Mouse (Mus musculus) hindbrain, embryonic 11.5 days (tissue): ENCODE measurements around the gene Tmem121b. TPM values are rescaled to one million over a fixed set of nuclear protein-coding genes. Genes with fewer than 3 reads are reported as not detected.

ENCODE experiments used
- ATAC-seq: fragments of 200-750 bp; cut with Nextera tagmentation; 2 replicates; pipeline ENCODE4 v1.8.0; 2017; ENCODE audit warnings: mild to moderate bottlenecking, moderate TSS enrichment, moderate library complexity; ENCODE audit not compliant: low FRiP score
- DNase-seq: peaks from one replicate; pipeline ENCODE4 v3.0.0-alpha.2; 2015; ENCODE audit warnings: low spot score
- H3K27ac ChIP-seq: fragments of 300-500 bp; sonication (generic); 2 replicates; pipeline ENCODE4 v1.5.1; 2014; ENCODE audit warnings: mild to moderate bottlenecking, low read depth, low read length
- H3K27me3 ChIP-seq: fragments of 300-500 bp; sonication (generic); 2 replicates; pipeline ENCODE4 v1.6.1; 2014; ENCODE audit warnings: mild to moderate bottlenecking, low read length, moderate library complexity, mixed read lengths; ENCODE audit not compliant: control insufficient read depth, insufficient read depth
- H3K36me3 ChIP-seq: fragments of 300-500 bp; sonication (generic); 2 replicates; pipeline ENCODE4 v1.6.1; 2014; ENCODE audit warnings: mild to moderate bottlenecking, low read length, moderate library complexity, mixed read lengths; ENCODE audit not compliant: control insufficient read depth, insufficient read depth
- H3K4me1 ChIP-seq: fragments of 300-500 bp; sonication (generic); replicated peaks from 2 replicates; pipeline ENCODE4 v1.6.1; 2014; ENCODE audit warnings: low read length, mixed read lengths; ENCODE audit not compliant: control insufficient read depth, insufficient read depth
- H3K4me2 ChIP-seq: fragments of 300-500 bp; sonication (generic); replicated peaks from 2 replicates; pipeline ENCODE4 v1.6.1; 2014; ENCODE audit warnings: mild to moderate bottlenecking, low read depth, low read length
- H3K4me3 ChIP-seq: fragments of 300-500 bp; sonication (generic); 2 replicates; pipeline ENCODE4 v1.5.1; 2014; ENCODE audit warnings: low read depth, low read length
- H3K9ac ChIP-seq: fragments of 300-500 bp; sonication (generic); 2 replicates; pipeline ENCODE4 v1.6.1; 2014; ENCODE audit warnings: low read depth, low read length
- H3K9me3 ChIP-seq: fragments of 300-500 bp; sonication (generic); 2 replicates; pipeline ENCODE4 v1.6.1; 2016; ENCODE audit warnings: low read length; ENCODE audit not compliant: control insufficient read depth
- WGBS: fragments of 180-500 bp; shearing (Covaris S2); extraction: QIAGEN DNeasy Blood & Tissue Kit; methylation state at CpG from one replicate; pipeline ENCODE4 v1.1.7; 2014; 5-methylcytosine and 5-hydroxymethylcytosine counted together
- polyA plus RNA-seq: library from polyadenylated mRNA; unstranded; fragments of >200 nt; fragmentation: Nextera tagmentation; extraction: Ambion mirVana; gene quantifications from 2 replicates; pipeline ENCODE4 v1.2.1, GENCODE M21; 2014

Tmem121b gene
- polyA plus RNA-seq, 1 experiment from 2014 or later, result 1.8 TPM

DNA sequence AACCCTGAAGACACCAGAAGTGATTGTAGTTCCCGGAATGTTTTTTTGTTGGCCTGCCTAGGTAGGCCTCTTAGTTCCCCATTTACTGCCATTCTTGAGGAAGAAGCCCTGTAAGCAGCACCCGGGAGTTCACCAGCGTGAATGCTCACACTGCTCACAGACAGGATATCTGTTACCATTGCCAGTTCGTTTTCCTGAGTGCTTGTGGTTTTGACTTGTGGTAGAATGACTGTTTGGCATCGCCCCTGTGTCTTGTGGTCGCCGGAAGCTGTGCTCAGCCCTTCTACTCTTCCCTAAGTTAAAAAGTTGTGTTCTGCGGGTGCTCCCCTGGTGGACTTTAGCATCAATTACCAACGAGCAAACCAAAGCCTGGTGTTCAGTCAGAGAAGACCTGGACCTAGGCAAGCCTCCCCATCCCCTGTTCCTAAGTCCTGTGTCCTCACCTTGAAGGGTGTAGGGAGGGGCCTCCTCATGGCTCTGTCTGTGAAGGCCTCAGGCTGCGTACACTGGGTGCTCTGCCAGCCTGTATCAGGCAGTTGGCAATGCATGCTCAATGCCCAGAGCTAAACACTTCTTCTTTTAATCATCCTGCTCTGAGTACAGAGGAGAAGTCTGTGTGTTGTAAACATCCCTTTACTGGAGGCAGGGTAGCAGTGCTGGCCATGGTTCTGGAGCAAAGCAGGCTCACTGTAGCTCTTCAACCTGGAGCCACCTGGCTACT, 26.8 kb downstream of the Tmem121b start:
- H3K9me3 ChIP-seq, result no peaks in the 10 kb centered on the region
- H3K27me3 ChIP-seq, result peaks cover 21% of the 10 kb centered on the region
- H3K9ac ChIP-seq, result no peak overlapping the region
- H3K27ac ChIP-seq, result no peak overlapping the region
- no peaks in the 10 kb centered on the region for H3K4me1 ChIP-seq
- H3K4me3 ChIP-seq, result no peak overlapping the region
- DNase-seq (no peak), ATAC-seq (no peak)
- no peaks in the 10 kb centered on the region for H3K36me3 ChIP-seq
- no peak overlapping the region for H3K4me2 ChIP-seq
- WGBS, result 78% methylated on average over 10 of the region's 10 CpGs

DNA sequence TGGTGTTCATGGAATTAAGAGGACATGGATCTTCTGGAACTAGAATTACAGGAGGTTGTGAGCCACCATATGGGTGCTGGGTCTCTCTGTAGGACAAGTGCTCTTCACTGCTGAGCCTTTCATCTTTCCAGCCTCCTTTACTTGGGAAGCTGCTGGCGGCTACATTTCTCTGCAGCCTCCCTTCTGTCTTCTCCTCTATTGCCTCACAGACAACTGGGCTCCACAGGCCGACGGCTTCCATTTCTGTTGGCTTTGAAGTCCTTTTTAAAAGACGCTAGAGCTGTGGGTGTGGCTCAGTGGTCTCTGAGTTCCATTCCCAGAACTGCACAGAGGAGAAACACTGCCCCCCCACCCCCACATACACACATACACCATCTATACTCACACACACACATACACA, 28.2 kb downstream of the Tmem121b start:
- 50% methylated on average over 4 of the region's 4 CpGs for WGBS
- ATAC-seq (no peak), DNase-seq (no peak)
- Histone ChIP-seq H3K4me3 (no peak overlapping the region), H3K27me3 (peaks cover 25% of the 10 kb centered on the region), H3K36me3 (no peaks in the 10 kb centered on the region), H3K4me2 (no peak overlapping the region), H3K9ac (no peak overlapping the region), H3K4me1 (no peaks in the 10 kb centered on the region), H3K27ac (no peak overlapping the region), H3K9me3 (no peaks in the 10 kb centered on the region)

DNA sequence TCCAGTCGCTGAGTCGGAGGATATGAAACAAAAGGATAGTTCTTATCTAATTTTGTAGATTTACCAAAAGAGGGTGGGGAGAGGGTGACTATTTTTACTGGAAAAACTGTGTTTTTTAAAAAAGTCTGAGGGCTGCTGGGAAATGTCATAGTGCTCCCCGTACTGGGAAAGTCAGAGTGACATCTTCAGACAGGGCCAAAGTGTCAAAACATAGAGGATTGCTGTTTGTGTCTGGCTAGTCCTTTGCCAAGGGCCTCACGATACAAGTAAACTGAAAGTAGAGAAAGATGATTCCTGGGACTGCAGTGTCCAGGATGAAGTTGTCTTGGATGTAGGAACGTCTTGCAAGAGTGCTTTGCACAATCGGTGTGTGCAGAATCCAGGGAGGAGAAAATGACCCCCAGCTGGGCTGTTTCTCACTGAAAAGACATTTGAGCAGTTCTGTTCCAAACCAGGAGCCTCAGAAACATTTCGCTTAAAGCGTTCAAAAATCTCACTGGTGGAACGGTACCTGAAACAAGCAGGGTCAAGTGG, 29.1 kb downstream of the Tmem121b start:
- Histone ChIP-seq H3K4me3 (no peak overlapping the region; the same call in 1 of the 2 replicates), H3K36me3 (no peaks in the 10 kb centered on the region), H3K4me2 (no peak overlapping the region), H3K27me3 (peaks cover 25% of the 10 kb centered on the region), H3K9ac (no peak overlapping the region), H3K27ac (no peak overlapping the region), H3K9me3 (no peaks in the 10 kb centered on the region), H3K4me1 (no peaks in the 10 kb centered on the region)
- 54% methylated on average over 9 of the region's 9 CpGs for WGBS
- no peak for DNase-seq
- no peak for ATAC-seq

DNA sequence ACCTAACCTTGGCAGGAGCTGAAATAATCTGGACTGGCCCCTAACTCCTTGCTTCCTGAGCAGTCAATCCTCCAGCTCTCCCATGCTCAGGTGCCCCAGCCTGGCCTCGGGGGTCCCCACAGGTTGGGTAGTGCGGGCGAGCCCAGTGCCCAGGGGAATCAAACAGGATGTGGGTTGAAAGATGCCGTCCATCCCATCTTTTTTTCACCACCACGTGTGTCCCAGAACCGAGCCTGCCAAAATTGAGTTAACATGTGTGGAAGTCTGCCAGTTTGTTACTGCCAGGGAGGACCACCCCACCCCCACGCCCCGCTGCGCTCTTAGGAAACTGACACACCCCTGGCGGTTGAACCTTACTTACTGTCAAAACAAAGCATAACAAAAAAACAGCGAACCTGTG, 29.7 kb downstream of the Tmem121b start:
- Histone ChIP-seq H3K27me3 (peaks cover 25% of the 10 kb centered on the region), H3K4me2 (peak overlapping the region; percentile 82), H3K27ac (no peak overlapping the region), H3K9me3 (no peaks in the 10 kb centered on the region), H3K36me3 (no peaks in the 10 kb centered on the region), H3K4me1 (no peaks in the 10 kb centered on the region), H3K4me3 (peak overlapping the region; percentile 57), H3K9ac (no peak overlapping the region)
- ATAC-seq (peak; percentile 28; the same call in 1 of the 2 replicates), DNase-seq (peak; percentile 32)
- 6% methylated on average over 11 of the region's 11 CpGs for WGBS

DNA sequence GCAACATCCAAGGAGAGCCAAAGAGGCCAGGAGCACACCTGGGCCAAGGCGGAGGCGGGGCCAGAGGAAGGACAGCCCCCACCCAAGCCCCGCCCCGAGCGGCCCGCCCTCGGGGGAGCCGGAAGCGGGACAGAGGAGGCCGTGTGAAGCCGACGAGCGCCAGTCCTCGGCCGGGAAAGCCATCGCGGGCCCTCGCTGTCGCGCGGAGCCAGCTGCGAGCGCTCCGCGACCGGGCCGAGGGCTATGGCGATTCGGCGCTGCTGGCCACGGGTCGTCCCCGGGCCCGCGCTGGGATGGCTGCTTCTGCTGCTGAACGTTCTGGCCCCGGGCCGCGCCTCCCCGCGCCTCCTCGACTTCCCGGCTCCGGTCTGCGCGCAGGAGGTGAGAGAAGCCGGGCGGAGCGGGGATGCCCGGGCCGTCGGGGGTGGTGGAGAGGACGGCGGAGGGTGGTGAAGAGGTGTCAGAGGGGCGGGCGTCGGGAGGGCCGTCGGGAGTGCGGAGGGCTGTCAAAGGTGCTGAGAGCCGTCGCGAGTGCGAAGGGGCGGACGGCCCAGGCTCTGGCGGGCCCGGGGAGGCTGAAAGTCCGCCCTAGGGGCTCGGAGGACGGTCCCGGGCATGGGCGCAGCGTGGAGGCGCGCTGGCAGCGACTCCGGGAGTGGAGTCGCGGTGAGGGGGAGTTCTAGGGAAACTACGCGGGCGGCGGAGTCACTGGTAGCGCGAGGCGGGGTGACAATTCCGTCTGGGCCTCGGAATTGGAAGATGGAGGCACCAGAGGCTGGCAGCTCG, 30.3 kb downstream of the Tmem121b start, which contains the start of gene Il17ra:
TSS of gene Il17ra (plus strand) at position 162 of the 786 bp plus-strand sequence.
- Histone ChIP-seq H3K4me3 (peak within 1 kb of the TSS; percentile 57), H3K9ac (peak within 1 kb of the TSS; percentile 57), H3K9me3 (no peaks in the 10 kb centered on the region), H3K27ac (no peak within 1 kb of the TSS), H3K36me3 (no peaks in the 10 kb centered on the region), H3K4me1 (no peaks in the 10 kb centered on the region), H3K4me2 (peak within 1 kb of the TSS; percentile 82), H3K27me3 (peaks cover 25% of the 10 kb centered on the region)
- under 1% methylated on average over 80 of the region's 90 CpGs for WGBS
- peak; percentile 76 for DNase-seq
- ATAC-seq, result peak; percentile 84

DNA sequence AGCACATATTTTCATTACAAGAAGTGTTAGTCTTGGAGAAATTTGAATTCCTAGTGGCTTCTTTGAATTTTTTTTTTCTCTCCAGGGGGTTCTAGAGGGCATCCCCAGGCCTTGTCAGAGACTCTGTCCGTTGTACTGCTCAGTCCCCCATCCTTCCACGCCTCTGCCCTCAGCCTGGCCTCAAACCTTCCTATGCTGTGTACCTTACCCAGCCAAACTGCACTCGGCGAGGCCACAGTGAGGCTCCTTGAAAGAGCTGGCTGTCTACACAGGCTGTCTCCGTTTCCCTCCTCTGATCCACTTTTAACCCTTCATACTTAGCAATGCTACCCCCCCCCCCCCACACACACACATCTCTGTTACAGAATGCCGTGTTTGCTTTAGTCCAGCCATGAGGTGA, 31.4 kb downstream of the Tmem121b start:
- Histone ChIP-seq H3K9ac (no peak overlapping the region), H3K4me1 (no peaks in the 10 kb centered on the region), H3K4me2 (no peak overlapping the region), H3K36me3 (no peaks in the 10 kb centered on the region), H3K9me3 (no peaks in the 10 kb centered on the region), H3K4me3 (no peak overlapping the region), H3K27me3 (peaks cover 25% of the 10 kb centered on the region), H3K27ac (no peak overlapping the region)
- 59% methylated on average over 6 of the region's 6 CpGs for WGBS
- DNase-seq, result no peak
- ATAC-seq, result no peak

DNA sequence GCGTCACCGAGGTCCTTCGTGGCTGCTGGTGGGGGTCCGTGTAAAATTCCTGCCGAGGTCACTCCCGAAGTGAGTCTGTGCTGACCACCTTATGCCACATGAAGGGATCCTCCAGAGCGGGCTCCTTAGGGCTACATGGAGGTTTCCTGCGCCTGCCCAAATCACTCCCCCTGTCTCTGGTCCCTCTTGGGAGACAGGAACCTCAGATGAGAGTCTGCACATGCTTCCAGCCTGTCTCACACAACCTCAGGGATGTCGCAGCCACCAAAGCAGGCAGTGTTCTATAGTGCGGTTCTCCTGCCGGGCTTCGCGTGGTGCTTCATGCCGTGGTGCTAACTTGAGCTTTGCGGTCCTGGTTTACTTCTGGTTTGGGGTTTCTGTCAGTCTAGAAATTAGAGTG, 32.4 kb downstream of the Tmem121b start:
- H3K9ac ChIP-seq, result no peak overlapping the region
- 69% methylated on average over 15 of the region's 15 CpGs for WGBS
- H3K27ac ChIP-seq, result no peak overlapping the region
- no peaks in the 10 kb centered on the region for H3K4me1 ChIP-seq
- no peak overlapping the region for H3K4me2 ChIP-seq
- peaks cover 25% of the 10 kb centered on the region for H3K27me3 ChIP-seq
- H3K36me3 ChIP-seq, result no peaks in the 10 kb centered on the region
- DNase-seq (no peak), ATAC-seq (no peak)
- no peaks in the 10 kb centered on the region for H3K9me3 ChIP-seq
- H3K4me3 ChIP-seq, result no peak overlapping the region

DNA sequence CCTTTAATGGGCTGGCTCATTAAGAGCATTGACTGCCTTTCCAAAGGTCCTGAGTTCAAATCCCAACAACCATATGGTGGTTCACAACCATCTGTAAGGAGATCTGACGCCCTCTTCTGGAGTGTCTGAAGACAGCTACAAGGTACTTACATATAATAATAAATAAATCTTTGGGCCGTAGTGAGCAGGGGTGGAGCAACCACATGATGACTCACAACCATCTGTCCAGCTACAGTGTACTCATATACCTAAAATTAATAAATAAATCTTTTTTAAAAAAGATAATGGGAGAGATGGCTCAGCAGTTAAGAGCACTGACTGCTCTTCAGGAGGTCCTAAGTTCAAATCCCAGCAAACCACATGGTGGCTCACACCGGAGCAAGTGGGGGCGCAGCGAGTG, 35.9 kb downstream of the Tmem121b start:
- Histone ChIP-seq H3K4me3 (no peak overlapping the region), H3K36me3 (no peaks in the 10 kb centered on the region), H3K9ac (no peak overlapping the region), H3K27me3 (peaks cover 8% of the 10 kb centered on the region), H3K27ac (no peak overlapping the region), H3K4me2 (no peak overlapping the region), H3K4me1 (no peaks in the 10 kb centered on the region), H3K9me3 (no peaks in the 10 kb centered on the region)
- ATAC-seq (no peak), DNase-seq (no peak)
- 89% methylated on average over 5 of the region's 5 CpGs for WGBS
